Mouse (Mus musculus) heart, adult 10 weeks (tissue): Measurements from ENCODE around the gene Krt79. TPM values are rescaled to one million over a fixed set of nuclear protein-coding genes. Genes with fewer than 3 reads are reported as not detected.

Experiments used
- polyA plus RNA-seq: library from polyadenylated mRNA; stranded (reverse); fragments of 350-450 nt; fragmentation: Illumina TruSeq; extraction: RNeasy Lipid Tissue Mini Kit (QIAGEN cat#74804); gene quantifications from one replicate; pipeline ENCODE4 v1.2.3, GENCODE M21; 2014; ENCODE audit warnings: low read depth, low replicate concordance

Gene Krt79
- 0.52 TPM for polyA plus RNA-seq

DNA sequence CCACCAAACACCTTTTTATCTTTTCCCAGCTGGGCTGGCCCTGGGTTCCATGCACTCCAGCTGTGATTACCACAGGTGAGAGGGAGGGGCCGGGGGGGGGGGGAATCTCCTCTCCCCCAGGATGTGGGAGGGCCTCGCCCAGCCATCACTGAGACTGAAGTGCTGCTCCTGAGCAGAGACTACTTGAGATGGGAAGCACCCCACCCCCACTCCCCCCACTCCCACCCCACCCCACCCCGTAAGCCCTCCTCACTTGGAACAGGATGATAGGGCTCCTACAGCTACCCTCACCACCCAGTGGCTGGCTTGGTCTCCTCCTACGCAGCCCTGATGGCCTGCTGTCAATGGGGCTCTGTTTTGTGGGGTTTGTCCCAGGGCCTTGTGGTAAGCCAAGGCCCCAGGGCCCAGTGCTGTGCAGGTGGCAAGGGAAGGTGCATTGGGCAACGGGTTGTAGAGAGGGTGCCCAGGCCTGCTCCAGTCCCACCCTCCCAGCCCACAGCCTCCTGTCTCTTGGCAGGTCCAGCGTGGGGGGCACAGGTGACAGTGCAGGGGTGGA lies at the start of gene Krt79:
Gene Krt79, minus strand, starts transcription at position 51 of the 556 bp plus-strand sequence.

GRCm38 (mm10) chr15:101954187-101954586 lies 14.1 kb upstream of the Krt79 start, which contains the start of gene Krt78:
Krt78 (minus strand) TSS chr15:101954287.

GRCm38 (mm10) chr15:101924635-101925034 lies 15.5 kb downstream of the Krt79 start, which contains the start of gene Krt4:
Krt4 (minus strand) TSS chr15:101924735.

DNA sequence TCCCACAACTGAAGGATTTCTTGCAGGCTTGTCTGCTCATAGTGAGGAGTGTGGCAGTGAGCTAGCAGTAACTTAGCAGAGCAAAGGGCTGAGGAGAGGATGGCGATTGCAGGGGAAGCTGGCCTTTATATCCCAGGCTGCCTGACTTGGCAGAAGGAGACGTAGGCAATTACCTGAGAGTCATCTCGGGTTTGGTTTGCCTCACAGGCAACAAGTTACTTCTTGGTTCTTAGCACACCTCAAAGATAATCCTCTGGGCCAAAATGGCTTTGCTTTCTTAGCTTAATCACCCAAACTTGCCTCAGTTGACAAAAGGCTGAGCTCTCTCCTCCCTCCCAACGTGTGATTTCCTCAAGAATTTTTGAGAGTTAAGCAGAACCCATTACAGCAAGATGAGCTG lies 47.3 kb downstream of the Krt79 start, which contains the start of gene Krt76:
Gene Krt76, minus strand, starts transcription at position 101 of the 400 bp plus-strand sequence.

Other genes with a start within 250 kb of the Krt79 start
- gene Krt6a, start 246.0 kb downstream of the Krt79 start, polyA plus RNA-seq: not detected
- not detected for gene Krt5, start 227.4 kb downstream of the Krt79 start, polyA plus RNA-seq
- gene Krt71, start 197.2 kb downstream of the Krt79 start, polyA plus RNA-seq: not detected
- not detected for gene Krt72, start 153.9 kb downstream of the Krt79 start, polyA plus RNA-seq
- not detected for gene Krt73, start 138.0 kb downstream of the Krt79 start, polyA plus RNA-seq
- gene Krt2, start 122.2 kb downstream of the Krt79 start, polyA plus RNA-seq: not detected
- not detected for gene Krt1, start 89.5 kb downstream of the Krt79 start, polyA plus RNA-seq
- gene Krt77, start 70.6 kb downstream of the Krt79 start, polyA plus RNA-seq: not detected
- not detected for gene Krt76, start 47.4 kb downstream of the Krt79 start, polyA plus RNA-seq
- not detected for gene Krt4, start 15.6 kb downstream of the Krt79 start, polyA plus RNA-seq
- not detected for gene Krt78, start 14.0 kb upstream of the Krt79 start, polyA plus RNA-seq
- 3.2 TPM for gene Krt8, start 64.2 kb upstream of the Krt79 start, polyA plus RNA-seq
- gene Krt18, start 87.9 kb upstream of the Krt79 start, polyA plus RNA-seq: 4.3 TPM
- gene Eif4b, start 133.4 kb upstream of the Krt79 start, polyA plus RNA-seq: 124 TPM
- gene Tns2, start 160.1 kb upstream of the Krt79 start, polyA plus RNA-seq: 177 TPM
- gene Spryd3, start 195.9 kb upstream of the Krt79 start, polyA plus RNA-seq: 17.0 TPM
- 46.2 TPM for gene Igfbp6, start 204.0 kb upstream of the Krt79 start, polyA plus RNA-seq
- gene Soat2, start 210.2 kb upstream of the Krt79 start, polyA plus RNA-seq: not detected